Mouse (Mus musculus): Measurements from ENCODE around the gene Hmgn3. TPM values are rescaled to one million over a fixed set of nuclear protein-coding genes. Genes with fewer than 3 reads are reported as not detected.

The Hmgn3 gene
- 32.3 TPM for polyA plus RNA-seq (2014; fragmentation: Illumina TruSeq; extraction: RNeasy Lipid Tissue Mini Kit (QIAGEN cat#74804); ENCODE audit: low read depth, low replicate concordance)

DNA sequence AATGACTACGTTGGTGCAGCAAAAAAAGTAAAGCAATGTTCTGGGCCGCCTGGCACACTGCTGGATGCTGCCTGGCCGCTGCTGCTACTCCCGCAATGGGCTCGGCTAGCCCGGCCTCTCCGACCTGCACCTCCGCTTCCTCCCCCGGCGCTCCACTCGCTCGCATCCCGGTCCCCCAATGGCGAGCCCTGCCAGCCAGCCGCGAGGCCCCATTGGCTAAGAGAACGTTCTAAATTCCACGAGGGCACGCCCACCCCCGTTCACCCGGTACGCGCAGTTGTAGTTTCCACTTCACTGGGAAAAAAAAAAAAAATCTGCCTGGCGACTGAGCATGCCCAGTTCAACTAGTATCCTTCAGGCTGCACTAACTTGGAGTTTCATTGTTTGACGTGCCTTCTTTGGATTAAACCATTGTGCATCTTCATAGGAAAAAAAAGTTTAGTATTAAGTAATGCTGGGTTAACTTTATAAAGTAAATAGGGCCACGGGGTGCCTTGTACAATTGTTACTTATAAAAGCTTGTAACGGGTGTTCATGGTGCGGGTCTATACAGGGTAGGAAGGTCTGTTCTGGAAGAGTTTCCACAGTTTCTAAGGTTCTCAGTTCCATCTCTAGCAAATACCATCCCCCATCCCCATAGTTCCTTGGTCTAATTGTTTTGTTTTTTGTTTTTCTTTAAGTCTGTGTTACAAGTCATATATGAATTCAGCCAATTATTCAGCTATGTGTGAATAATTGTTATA is at the start of gene Hmgn3:
TSS of gene Hmgn3 (minus strand) at position 240 of the 743 bp plus-strand sequence.

Other genes starting within 250 kb of the Hmgn3 start
- gene Phip, start 171.2 kb downstream of the Hmgn3 start, polyA plus RNA-seq (2014; fragmentation: Illumina TruSeq; extraction: RNeasy Lipid Tissue Mini Kit (QIAGEN cat#74804); ENCODE audit: low read depth, low replicate concordance), result 8.1 TPM

Measured in adipose tissue, adult 10 weeks (tissue).